ENCODE assay signal across 8 mouse cellular contexts in the genomic region with DNA sequence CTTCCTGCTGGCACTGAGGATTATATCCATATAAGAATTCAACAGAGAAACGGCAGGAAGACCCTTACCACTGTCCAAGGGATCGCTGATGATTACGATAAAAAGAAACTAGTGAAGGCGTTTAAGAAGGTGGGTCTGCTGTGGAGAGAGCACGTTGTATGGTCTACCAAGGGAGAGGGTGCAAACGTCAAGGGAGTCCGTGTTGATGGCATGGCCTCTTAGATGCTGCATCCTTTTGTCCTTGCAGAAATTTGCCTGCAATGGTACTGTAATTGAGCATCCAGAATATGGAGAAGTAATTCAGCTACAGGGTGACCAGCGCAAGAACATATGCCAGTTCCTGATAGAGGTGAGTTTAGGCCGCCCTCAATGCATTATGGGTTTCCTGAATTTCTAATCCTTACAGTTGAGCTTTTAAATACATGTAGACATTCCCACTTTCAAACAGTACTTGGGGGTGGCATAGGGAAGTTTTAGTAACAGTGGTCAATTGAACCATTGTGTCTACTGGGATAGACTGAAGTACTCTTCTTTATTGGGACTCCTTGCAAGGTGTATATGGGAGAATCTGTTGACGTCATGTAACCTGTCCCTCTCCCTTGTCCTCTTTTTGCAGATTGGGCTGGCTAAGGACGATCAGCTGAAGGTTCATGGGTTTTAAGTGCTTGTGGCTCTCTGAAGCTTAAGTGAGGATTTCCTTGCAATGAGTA. TPM values are rescaled to one million over a fixed set of nuclear protein-coding genes. Genes with fewer than 3 reads are reported as not detected.
DNase-seq lines count a peak whose midpoint lies in the region; ATAC-seq and TF ChIP-seq lines count a peak whose summit lies in the region.
"Not testable (repeated sequence)": the region's sequence is repeated elsewhere in the genome, so short reads cannot be mapped to it uniquely, and the experiment has no call there.

No protein-coding gene starts in this region.

- not testable (repeated sequence) for TF ChIP-seq CTCF in C2C12 (IDR thresholded peaks at IDR 0.05; ENCODE audit: control insufficient read depth, insufficient read depth, insufficient read length); liver, embryonic 14.5 days (IDR thresholded peaks at IDR 0.05; ENCODE audit: low read depth)

- H3ac ChIP-seq in C2C12 (ENCODE audit: control insufficient read depth, insufficient read length, low read depth): peak overlapping the region; percentile 96

- TF ChIP-seq EP300 in liver, embryonic 14.5 days (IDR thresholded peaks at IDR 0.05; ENCODE audit: low read depth): not testable (repeated sequence)

- not testable (repeated sequence) for ATAC-seq in forebrain, embryonic 14.5 days; kidney, embryonic 15.5 days (replicated peaks; ENCODE audit: low FRiP score); liver, embryonic 14.5 days (ENCODE audit: insufficient read depth); midbrain, embryonic 14.5 days (ENCODE audit: low FRiP score, low TSS enrichment); stomach, embryonic 14.5 days (ENCODE audit: insufficient number of reproducible peaks, insufficient read depth, low FRiP score, low read depth)

- H3K4me2 ChIP-seq in forebrain, embryonic 14.5 days (ENCODE audit: low read length): peak overlapping the region; percentile 78
- H3K4me2 ChIP-seq in kidney, embryonic 15.5 days: peak overlapping the region; percentile 80
- peak overlapping the region; percentile 94 for H3K4me2 ChIP-seq in liver, embryonic 14.5 days (ENCODE audit: low read depth)
- H3K4me2 ChIP-seq in midbrain, embryonic 14.5 days (ENCODE audit: low read length): peak overlapping the region; percentile 60
- peak overlapping the region; percentile 80 for H3K4me2 ChIP-seq in stomach, embryonic 14.5 days (replicated peaks; ENCODE audit: low read depth, low read length)

- peak overlapping the region; percentile 95 for H3K9ac ChIP-seq in forebrain, embryonic 14.5 days (ENCODE audit: low read length)
- peak overlapping the region; percentile 96 for H3K9ac ChIP-seq in kidney, embryonic 15.5 days
- H3K9ac ChIP-seq in liver, embryonic 14.5 days (replicated peaks): peak overlapping the region; percentile 97
- peak overlapping the region; percentile 97 for H3K9ac ChIP-seq in midbrain, embryonic 14.5 days (replicated peaks; ENCODE audit: low read length)
- H3K9ac ChIP-seq in stomach, embryonic 14.5 days (replicated peaks; ENCODE audit: low read depth, low read length): peak overlapping the region; percentile 40

- peaks cover 22% of the 10 kb centered on the region for H3K36me3 ChIP-seq in C2C12 (ENCODE audit: control insufficient read depth, insufficient read depth)
- peaks cover 23% of the 10 kb centered on the region for H3K36me3 ChIP-seq in forebrain, embryonic 14.5 days (ENCODE audit: control insufficient read depth, insufficient read depth, low read length)
- H3K36me3 ChIP-seq in hindbrain, embryonic 10.5 days: peaks cover 25% of the 10 kb centered on the region
- peaks cover 25% of the 10 kb centered on the region for H3K36me3 ChIP-seq in kidney, embryonic 15.5 days
- peaks cover 23% of the 10 kb centered on the region for H3K36me3 ChIP-seq in liver, embryonic 14.5 days (replicated peaks; ENCODE audit: control insufficient read depth, insufficient read depth, low read depth)
- peaks cover 20% of the 10 kb centered on the region for H3K36me3 ChIP-seq in midbrain, embryonic 14.5 days (ENCODE audit: control insufficient read depth, insufficient read depth, low read length)
- H3K36me3 ChIP-seq in stomach, embryonic 14.5 days (ENCODE audit: control insufficient read depth, insufficient read depth, low read length): peaks cover 19% of the 10 kb centered on the region

- peak; percentile 33 for DNase-seq in cerebellum, adult 8-10 months
- DNase-seq in forebrain, embryonic 14.5 days (ENCODE audit: low spot score); hindbrain, embryonic 10.5 days (ENCODE audit: low spot score); liver, embryonic 14.5 days (ENCODE audit: low read depth in 3 of 3, low spot score in 3 of 3); midbrain, embryonic 14.5 days: not testable (repeated sequence)

- peaks cover 25% of the 10 kb centered on the region for H3K79me2 ChIP-seq in C2C12 (ENCODE audit: control insufficient read depth, insufficient read depth)

- not testable (repeated sequence) for H3K27me3 ChIP-seq in C2C12 (ENCODE audit: control insufficient read depth, insufficient read depth, insufficient read length); forebrain, embryonic 14.5 days (replicated peaks; ENCODE audit: control insufficient read depth, insufficient read depth, low read length); hindbrain, embryonic 10.5 days (ENCODE audit: insufficient read depth, poor library complexity, severe bottlenecking); kidney, embryonic 15.5 days; liver, embryonic 14.5 days (ENCODE audit: control insufficient read depth, insufficient read depth, low read length); midbrain, embryonic 14.5 days (ENCODE audit: control insufficient read depth, insufficient read depth, low read length); stomach, embryonic 14.5 days (ENCODE audit: control insufficient read depth, insufficient read depth, low read length)

- peaks cover 16% of the 10 kb centered on the region for H3K79me3 ChIP-seq in C2C12 (ENCODE audit: low read depth)

- 19% methylated on average over 11 of the region's 11 CpGs for WGBS in forebrain, embryonic 14.5 days
- 21% methylated on average over 11 of the region's 11 CpGs for WGBS in hindbrain, embryonic 10.5 days
- 18% methylated on average over 11 of the region's 11 CpGs for WGBS in kidney, embryonic 15.5 days
- 10% methylated on average over 11 of the region's 11 CpGs for WGBS in liver, embryonic 14.5 days (ENCODE audit: insufficient replicate concordance)
- WGBS in midbrain, embryonic 14.5 days: 18% methylated on average over 11 of the region's 11 CpGs
- WGBS in stomach, embryonic 14.5 days: 18% methylated on average over 11 of the region's 11 CpGs

- H3K27ac ChIP-seq in forebrain, embryonic 14.5 days (ENCODE audit: low read depth, low read length): peak overlapping the region; percentile 97
- peak overlapping the region; percentile 100 for H3K27ac ChIP-seq in hindbrain, embryonic 10.5 days
- peak overlapping the region; percentile 99 for H3K27ac ChIP-seq in kidney, embryonic 15.5 days
- H3K27ac ChIP-seq in liver, embryonic 14.5 days: peak overlapping the region; percentile 80
- H3K27ac ChIP-seq in midbrain, embryonic 14.5 days (replicated peaks; ENCODE audit: low read depth, low read length): peak overlapping the region; percentile 98
- H3K27ac ChIP-seq in stomach, embryonic 14.5 days (ENCODE audit: low read length): peak overlapping the region; percentile 95

- H3K4me3 ChIP-seq in C2C12 (ENCODE audit: insufficient read depth, poor library complexity, severe bottlenecking): peak overlapping the region; percentile 74
- peak overlapping the region; percentile 81 for H3K4me3 ChIP-seq in forebrain, embryonic 14.5 days (ENCODE audit: low read depth, low read length)
- H3K4me3 ChIP-seq in hindbrain, embryonic 10.5 days: peak overlapping the region; percentile 93
- peak overlapping the region; percentile 84 for H3K4me3 ChIP-seq in kidney, embryonic 15.5 days (replicated peaks)
- peak overlapping the region; percentile 69 to 90 for H3K4me3 ChIP-seq in liver, embryonic 14.5 days (ENCODE audit: insufficient read depth in 1 of 2, low read depth in 2 of 2, low read length in 2 of 2)
- H3K4me3 ChIP-seq in midbrain, embryonic 14.5 days (replicated peaks; ENCODE audit: low read depth, low read length): peak overlapping the region; percentile 75
- H3K4me3 ChIP-seq in stomach, embryonic 14.5 days (ENCODE audit: low read depth, low read length): peak overlapping the region; percentile 54

- H3K9me3 ChIP-seq in forebrain, embryonic 14.5 days (replicated peaks; ENCODE audit: control insufficient read depth, low read length); hindbrain, embryonic 10.5 days; kidney, embryonic 15.5 days (replicated peaks); liver, embryonic 14.5 days (ENCODE audit: control insufficient read depth, low read length); midbrain, embryonic 14.5 days (ENCODE audit: control insufficient read depth, low read length); stomach, embryonic 14.5 days (ENCODE audit: control insufficient read depth, low read depth, low read length): not testable (repeated sequence)

- H3K4me1 ChIP-seq in forebrain, embryonic 14.5 days (ENCODE audit: control insufficient read depth, insufficient read depth, low read length); midbrain, embryonic 14.5 days (ENCODE audit: control insufficient read depth, insufficient read depth, low read length); stomach, embryonic 14.5 days (ENCODE audit: control insufficient read depth, insufficient read depth, low read length): not testable (repeated sequence)
- H3K4me1 ChIP-seq in hindbrain, embryonic 10.5 days (replicated peaks): peaks cover 11% of the 10 kb centered on the region
- peaks cover 15% of the 10 kb centered on the region for H3K4me1 ChIP-seq in kidney, embryonic 15.5 days
- peaks cover 13 to 25% of the 10 kb centered on the region in 2 experiments for H3K4me1 ChIP-seq in liver, embryonic 14.5 days (replicated peaks; ENCODE audit: control insufficient read depth in 2 of 2, insufficient read depth in 2 of 2, low read length in 1 of 2)

RNA-seq across cellular contexts. Expression of a gene that starts 1.2 kb away (rescaled TPM):
- 1,136 TPM for polyA plus RNA-seq in C2C12 (2012; fragmentation: generic; extraction: Trizol)
- 1,289 and 1,493 TPM in 2 replicates for polyA plus RNA-seq in forebrain, embryonic 14.5 days (2014; fragmentation: Nextera tagmentation; extraction: Ambion mirVana)
- polyA plus RNA-seq in hindbrain, embryonic 10.5 days (2016; fragmentation: Nextera tagmentation; extraction: Ambion mirVana): 1,728 and 1,735 TPM in 2 replicates
- polyA plus RNA-seq in kidney, embryonic 15.5 days (2015; fragmentation: Nextera tagmentation; extraction: Ambion mirVana): 1,620 and 1,743 TPM in 2 replicates
- polyA plus RNA-seq in liver, embryonic 14.5 days (2012; rRNA removed): 96.0 and 191 TPM in 2 replicates
- polyA plus RNA-seq in liver, embryonic 14.5 days (2014; fragmentation: Nextera tagmentation; extraction: Ambion mirVana): 1,798 and 1,809 TPM in 2 replicates
- polyA plus RNA-seq in midbrain, embryonic 14.5 days (2014; fragmentation: Nextera tagmentation; extraction: Ambion mirVana): 1,318 and 1,476 TPM in 2 replicates
- 2,030 and 2,105 TPM in 2 replicates for polyA plus RNA-seq in stomach, embryonic 14.5 days (2014; fragmentation: Nextera tagmentation; extraction: Ambion mirVana)

RNA-seq across cellular contexts. Expression of a gene that starts 13.4 kb away (rescaled TPM):
- not detected for polyA plus RNA-seq in C2C12 (2012; fragmentation: generic; extraction: Trizol)
- polyA plus RNA-seq in forebrain, embryonic 14.5 days (2014; fragmentation: Nextera tagmentation; extraction: Ambion mirVana): 0.43 and 0.93 TPM in 2 replicates
- polyA plus RNA-seq in hindbrain, embryonic 10.5 days (2016; fragmentation: Nextera tagmentation; extraction: Ambion mirVana): 0.90 TPM in 1 of 2 replicates, not detected in the other
- polyA plus RNA-seq in kidney, embryonic 15.5 days (2015; fragmentation: Nextera tagmentation; extraction: Ambion mirVana): not detected in 2 replicates
- not detected in 2 replicates for polyA plus RNA-seq in liver, embryonic 14.5 days (2012; rRNA removed)
- not detected in 2 replicates for polyA plus RNA-seq in liver, embryonic 14.5 days (2014; fragmentation: Nextera tagmentation; extraction: Ambion mirVana)
- 0.93 and 1.3 TPM in 2 replicates for polyA plus RNA-seq in midbrain, embryonic 14.5 days (2014; fragmentation: Nextera tagmentation; extraction: Ambion mirVana)
- polyA plus RNA-seq in stomach, embryonic 14.5 days (2014; fragmentation: Nextera tagmentation; extraction: Ambion mirVana): 6.9 and 13.2 TPM in 2 replicates

RNA-seq across cellular contexts. Expression of a gene that starts 35.1 kb away (rescaled TPM):
- polyA plus RNA-seq in C2C12 (2012; fragmentation: generic; extraction: Trizol): 1.9 TPM
- polyA plus RNA-seq in forebrain, embryonic 14.5 days (2014; fragmentation: Nextera tagmentation; extraction: Ambion mirVana): 55.1 and 81.9 TPM in 2 replicates
- polyA plus RNA-seq in hindbrain, embryonic 10.5 days (2016; fragmentation: Nextera tagmentation; extraction: Ambion mirVana): 33.2 and 37.7 TPM in 2 replicates
- polyA plus RNA-seq in kidney, embryonic 15.5 days (2015; fragmentation: Nextera tagmentation; extraction: Ambion mirVana): 15.0 and 19.6 TPM in 2 replicates
- polyA plus RNA-seq in liver, embryonic 14.5 days (2012; rRNA removed): 0.23 and 0.51 TPM in 2 replicates
- polyA plus RNA-seq in liver, embryonic 14.5 days (2014; fragmentation: Nextera tagmentation; extraction: Ambion mirVana): 0.06 and 0.38 TPM in 2 replicates
- polyA plus RNA-seq in midbrain, embryonic 14.5 days (2014; fragmentation: Nextera tagmentation; extraction: Ambion mirVana): 108 and 170 TPM in 2 replicates
- 10.8 and 12.3 TPM in 2 replicates for polyA plus RNA-seq in stomach, embryonic 14.5 days (2014; fragmentation: Nextera tagmentation; extraction: Ambion mirVana)

RNA-seq across cellular contexts. Expression of a gene that starts 51.2 kb away (rescaled TPM):
- not detected for polyA plus RNA-seq in C2C12 (2012; fragmentation: generic; extraction: Trizol)
- 0.21 TPM in 1 of 2 replicates, not detected in the other for polyA plus RNA-seq in forebrain, embryonic 14.5 days (2014; fragmentation: Nextera tagmentation; extraction: Ambion mirVana)
- not detected in 2 replicates for polyA plus RNA-seq in hindbrain, embryonic 10.5 days (2016; fragmentation: Nextera tagmentation; extraction: Ambion mirVana)
- polyA plus RNA-seq in kidney, embryonic 15.5 days (2015; fragmentation: Nextera tagmentation; extraction: Ambion mirVana): not detected in 2 replicates
- polyA plus RNA-seq in liver, embryonic 14.5 days (2012; rRNA removed): not detected in 2 replicates
- polyA plus RNA-seq in liver, embryonic 14.5 days (2014; fragmentation: Nextera tagmentation; extraction: Ambion mirVana): not detected in 2 replicates
- not detected in 2 replicates for polyA plus RNA-seq in midbrain, embryonic 14.5 days (2014; fragmentation: Nextera tagmentation; extraction: Ambion mirVana)
- polyA plus RNA-seq in stomach, embryonic 14.5 days (2014; fragmentation: Nextera tagmentation; extraction: Ambion mirVana): not detected in 2 replicates

Comparison
In these comparisons a context has a peak if more than half of its experiments do, and no peak if none do; other contexts are left out.
1. H3K9ac ChIP-seq: peak in every context shown above with its lines; median percentile 97 in liver, embryonic 14.5 days; 97 in midbrain, embryonic 14.5 days; 96 in kidney, embryonic 15.5 days; 95 in forebrain, embryonic 14.5 days; 40 in stomach, embryonic 14.5 days.